Mouse (Mus musculus): ENCODE measurements around the gene B4galt5. TPM values are rescaled to one million over a fixed set of nuclear protein-coding genes. Genes with fewer than 3 reads are reported as not detected.

Gene B4galt5
- polyA plus RNA-seq, 1 experiment from 2014 or later, result 24.1 TPM

- H3K4me3 ChIP-seq (ENCODE audit: low read depth, low read length), result no peak overlapping the region
- no peaks in the 10 kb centered on the region for H3K4me1 ChIP-seq (ENCODE audit: insufficient read depth)
- H3K27me3 ChIP-seq (ENCODE audit: insufficient read depth, low read length), result no peaks in the 10 kb centered on the region
- H3K36me3 ChIP-seq (ENCODE audit: insufficient read depth), result no peaks in the 10 kb centered on the region
- 75% methylated on average over 9 of the region's 9 CpGs for WGBS
- H3K9me3 ChIP-seq (ENCODE audit: low read depth, low read length), result no peaks in the 10 kb centered on the region
- no peak overlapping the region for H3K9ac ChIP-seq
- DNase-seq, result no peak
- no peak overlapping the region for H3K27ac ChIP-seq (ENCODE audit: low read depth)
- ATAC-seq (ENCODE audit: insufficient read depth), result no peak
- no peak for TF ChIP-seq CTCF (IDR thresholded peaks at IDR 0.05; ENCODE audit: low read depth)
- H3K4me2 ChIP-seq, result no peak overlapping the region
These were observed 14.5 kb upstream of the B4galt5 start for GRCm38 (mm10) chr2:167363272-167364045.

GRCm38 (mm10) chr2:167358499-167358898 lies 9.5 kb upstream of the B4galt5 start:
- WGBS, result 70% methylated on average over 2 of the region's 2 CpGs
- no peak overlapping the region for H3K4me3 ChIP-seq (ENCODE audit: low read depth, low read length)
- DNase-seq (no peak), ATAC-seq (ENCODE audit: insufficient read depth) (no peak)
- no peak overlapping the region; the same call in 1 of the 2 replicates for H3K27ac ChIP-seq (ENCODE audit: low read depth)
- H3K9ac ChIP-seq, result no peak overlapping the region
- no peaks in the 10 kb centered on the region for H3K4me1 ChIP-seq (ENCODE audit: insufficient read depth)
- H3K36me3 ChIP-seq (ENCODE audit: insufficient read depth), result no peaks in the 10 kb centered on the region
- H3K27me3 ChIP-seq (ENCODE audit: insufficient read depth, low read length), result no peaks in the 10 kb centered on the region
- no peak for TF ChIP-seq CTCF (IDR thresholded peaks at IDR 0.05; ENCODE audit: low read depth)
- no peaks in the 10 kb centered on the region for H3K9me3 ChIP-seq (ENCODE audit: low read depth, low read length)
- no peak overlapping the region for H3K4me2 ChIP-seq

- no peaks in the 10 kb centered on the region for H3K9me3 ChIP-seq (ENCODE audit: low read depth, low read length)
- H3K4me1 ChIP-seq (ENCODE audit: insufficient read depth), result no peaks in the 10 kb centered on the region
- DNase-seq (no peak), ATAC-seq (ENCODE audit: insufficient read depth) (no peak)
- H3K27ac ChIP-seq (ENCODE audit: low read depth), result no peak overlapping the region
- no peak overlapping the region for H3K9ac ChIP-seq
- no peaks in the 10 kb centered on the region for H3K27me3 ChIP-seq (ENCODE audit: insufficient read depth, low read length)
- no peak overlapping the region for H3K4me3 ChIP-seq (ENCODE audit: low read depth, low read length)
- no peak for TF ChIP-seq CTCF (IDR thresholded peaks at IDR 0.05; ENCODE audit: low read depth)
- H3K4me2 ChIP-seq, result no peak overlapping the region
- H3K36me3 ChIP-seq (ENCODE audit: insufficient read depth), result no peaks in the 10 kb centered on the region
These were observed 7.9 kb upstream of the B4galt5 start for GRCm38 (mm10) chr2:167356885-167357284.

DNA sequence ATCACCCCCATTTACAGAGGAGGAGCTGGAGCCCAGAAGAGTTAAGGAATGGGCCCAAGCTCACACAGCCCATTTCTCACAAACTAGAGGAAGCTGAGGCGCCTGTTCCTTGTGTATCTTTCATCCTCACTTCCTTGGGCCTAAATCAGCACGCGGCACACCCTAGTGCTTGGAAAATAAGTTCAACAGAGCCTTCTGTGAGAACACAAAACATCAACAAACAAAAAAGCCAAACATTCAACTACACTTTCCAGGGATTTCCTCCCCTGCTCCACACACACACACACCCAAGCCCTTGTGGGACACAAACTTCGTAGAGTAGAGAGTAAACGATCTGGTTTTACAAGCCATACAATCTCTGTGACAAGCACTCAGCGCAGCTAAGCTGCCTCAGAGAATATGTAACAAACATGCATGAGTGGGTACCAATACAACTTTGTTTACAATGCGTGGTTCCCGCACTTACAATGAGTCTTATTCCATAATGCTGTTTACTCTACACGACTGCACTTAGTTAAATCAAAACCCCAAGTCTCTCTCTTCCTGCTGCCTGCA lies 5.7 kb upstream of the B4galt5 start:
- Histone ChIP-seq H3K9me3 (ENCODE audit: low read depth, low read length) (no peaks in the 10 kb centered on the region), H3K4me1 (ENCODE audit: insufficient read depth) (peaks cover 5% of the 10 kb centered on the region; the same call in 1 of the 2 replicates), H3K36me3 (ENCODE audit: insufficient read depth) (no peaks in the 10 kb centered on the region), H3K27me3 (ENCODE audit: insufficient read depth, low read length) (no peaks in the 10 kb centered on the region), H3K9ac (no peak overlapping the region), H3K4me2 (no peak overlapping the region), H3K4me3 (ENCODE audit: low read depth, low read length) (no peak overlapping the region), H3K27ac (ENCODE audit: low read depth) (no peak overlapping the region)
- DNase-seq, result peak; percentile 13
- WGBS, result 59% methylated on average over 9 of the region's 9 CpGs
- ATAC-seq (ENCODE audit: insufficient read depth), result no peak
- TF ChIP-seq CTCF (IDR thresholded peaks at IDR 0.05; ENCODE audit: low read depth), result no peak

- Histone ChIP-seq H3K4me1 (ENCODE audit: insufficient read depth) (peaks cover 5% of the 10 kb centered on the region; the same call in 1 of the 2 replicates), H3K9me3 (ENCODE audit: low read depth, low read length) (no peaks in the 10 kb centered on the region), H3K36me3 (ENCODE audit: insufficient read depth) (no peaks in the 10 kb centered on the region), H3K9ac (no peak overlapping the region), H3K27ac (ENCODE audit: low read depth) (no peak overlapping the region), H3K27me3 (ENCODE audit: insufficient read depth, low read length) (no peaks in the 10 kb centered on the region), H3K4me3 (ENCODE audit: low read depth, low read length) (no peak overlapping the region), H3K4me2 (no peak overlapping the region)
- no peak for TF ChIP-seq CTCF (IDR thresholded peaks at IDR 0.05; ENCODE audit: low read depth)
- DNase-seq (no peak), ATAC-seq (ENCODE audit: insufficient read depth) (no peak)
- WGBS, result 87% methylated on average over 8 of the region's 8 CpGs
These were observed 5.1 kb upstream of the B4galt5 start for GRCm38 (mm10) chr2:167354046-167354445.

- H3K27ac ChIP-seq (ENCODE audit: low read depth), result no peak overlapping the region
- H3K4me3 ChIP-seq (ENCODE audit: low read depth, low read length), result no peak overlapping the region
- H3K9me3 ChIP-seq (ENCODE audit: low read depth, low read length), result no peaks in the 10 kb centered on the region
- no peak for ATAC-seq (ENCODE audit: insufficient read depth)
- H3K4me2 ChIP-seq, result no peak overlapping the region
- no peaks in the 10 kb centered on the region for H3K27me3 ChIP-seq (ENCODE audit: insufficient read depth, low read length)
- H3K4me1 ChIP-seq (ENCODE audit: insufficient read depth), result peaks cover 9% of the 10 kb centered on the region; the same call in 1 of the 2 replicates
- no peak for DNase-seq
- no peak overlapping the region for H3K9ac ChIP-seq
- 69% methylated on average over 6 of the region's 6 CpGs for WGBS
- no peak for TF ChIP-seq CTCF (IDR thresholded peaks at IDR 0.05; ENCODE audit: low read depth)
- no peaks in the 10 kb centered on the region for H3K36me3 ChIP-seq (ENCODE audit: insufficient read depth)
These were observed 3.5 kb upstream of the B4galt5 start for GRCm38 (mm10) chr2:167352496-167352895.

DNA sequence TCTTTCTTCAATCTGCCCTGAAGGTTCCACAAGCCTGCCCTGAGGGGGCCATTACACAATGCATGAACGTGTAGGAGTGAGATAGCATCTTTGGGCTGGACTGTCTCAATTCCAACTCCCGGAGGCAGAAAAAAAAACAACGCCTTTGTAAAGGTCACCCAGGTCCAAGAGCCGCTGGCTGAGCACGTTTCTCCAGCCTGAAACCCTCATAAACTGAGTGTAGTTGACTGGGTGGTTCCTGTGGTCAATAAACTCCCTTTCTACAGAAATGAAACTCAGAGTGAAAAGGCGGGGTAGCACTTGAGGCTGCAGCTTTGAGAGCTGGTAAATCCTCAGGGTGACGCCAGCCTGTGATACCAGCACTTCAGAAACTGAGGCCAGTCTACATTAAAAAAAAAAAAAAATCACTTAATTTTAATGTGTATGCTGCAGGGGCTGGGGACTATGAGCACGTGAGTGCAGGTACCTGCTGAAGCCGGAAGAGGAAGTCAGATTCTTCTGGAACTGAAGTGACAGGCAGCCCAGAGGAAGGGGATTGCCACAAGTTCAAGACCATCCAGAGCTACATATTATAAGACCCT lies 2.5 kb upstream of the B4galt5 start:
- no peak for TF ChIP-seq CTCF (IDR thresholded peaks at IDR 0.05; ENCODE audit: low read depth)
- no peak for ATAC-seq (ENCODE audit: insufficient read depth)
- Histone ChIP-seq H3K4me1 (ENCODE audit: insufficient read depth) (peaks cover 9% of the 10 kb centered on the region; the same call in 1 of the 2 replicates), H3K27me3 (ENCODE audit: insufficient read depth, low read length) (no peaks in the 10 kb centered on the region), H3K4me2 (no peak overlapping the region), H3K4me3 (ENCODE audit: low read depth, low read length) (no peak overlapping the region), H3K27ac (ENCODE audit: low read depth) (peak overlapping the region; percentile 37; the same call in 1 of the 2 replicates), H3K36me3 (ENCODE audit: insufficient read depth) (no peaks in the 10 kb centered on the region), H3K9me3 (ENCODE audit: low read depth, low read length) (no peaks in the 10 kb centered on the region), H3K9ac (no peak overlapping the region)
- WGBS, result 27% methylated on average over 9 of the region's 9 CpGs
- DNase-seq, result no peak

Measured in lung, embryonic 14.5 days (tissue).